Mouse (Mus musculus): ENCODE results near the gene Sdcbp2. TPM values are rescaled to one million over a fixed set of nuclear protein-coding genes. Genes with fewer than 3 reads are reported as not detected.

The Sdcbp2 gene
- 2.2 and 2.6 TPM in 2 replicates for polyA plus RNA-seq (2015; fragmentation: Nextera tagmentation; extraction: Ambion mirVana)

DNA sequence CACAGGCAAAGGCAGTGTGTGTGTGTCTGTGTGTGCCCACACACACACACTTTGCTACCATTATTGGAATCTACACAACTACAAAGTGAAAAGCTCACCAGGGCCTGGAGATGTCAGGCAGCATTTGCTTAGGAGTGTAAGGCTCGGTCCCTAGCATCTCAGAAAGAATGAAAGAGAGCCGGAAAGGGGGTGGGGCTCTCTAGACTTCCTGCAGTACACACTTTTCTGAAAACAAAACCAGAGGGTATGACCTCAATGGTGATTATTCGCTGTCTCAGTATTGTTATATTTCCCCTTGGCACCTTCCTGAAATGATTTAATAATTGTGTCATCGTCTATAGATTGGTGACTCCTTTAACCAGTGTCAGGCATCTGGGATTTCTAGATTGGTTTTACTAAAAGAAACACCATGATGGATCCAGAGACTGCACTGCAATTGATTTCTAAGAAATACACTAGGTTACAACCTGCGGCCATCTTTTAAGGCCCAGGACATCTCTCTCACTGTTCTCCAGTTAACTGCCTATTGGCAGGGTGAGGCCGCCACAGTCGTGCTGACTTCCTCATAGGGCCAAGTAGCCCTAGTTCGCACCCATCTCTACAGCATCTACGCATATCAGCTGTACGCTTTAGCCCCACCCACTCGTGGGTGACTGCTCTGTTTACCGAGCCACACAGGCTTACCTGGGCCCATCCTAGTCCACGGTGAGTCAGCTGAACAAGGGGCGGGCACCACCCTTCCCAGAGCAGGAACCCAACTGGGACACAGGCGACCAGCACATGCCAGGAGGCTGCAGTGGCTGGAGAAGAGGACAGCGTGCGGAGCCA is at the start of gene Sdcbp2:
TSS of gene Sdcbp2 (plus strand) at position 750 of the 828 bp plus-strand sequence.
- no peaks in the 10 kb centered on the region for H3K9me3 ChIP-seq (replicated peaks; ENCODE audit: control insufficient read depth, low read length)
- no peak within 1 kb of the TSS for H3K27ac ChIP-seq (ENCODE audit: low read length)
- H3K4me2 ChIP-seq (ENCODE audit: low read depth, low read length) = no peak within 1 kb of the TSS
- no peak for ATAC-seq (replicated peaks; ENCODE audit: extremely low read depth, insufficient read depth, low FRiP score)
- H3K4me1 ChIP-seq (ENCODE audit: control insufficient read depth, insufficient read depth, low read length) = peaks cover 5% of the 10 kb centered on the region; the same call in 1 of the 2 replicates
- 64% methylated on average over 17 of the region's 17 CpGs for WGBS
- H3K4me3 ChIP-seq (ENCODE audit: low read length) = no peak within 1 kb of the TSS
- no peak within 1 kb of the TSS for H3K9ac ChIP-seq (ENCODE audit: low read length)
- no peaks in the 10 kb centered on the region for H3K27me3 ChIP-seq (ENCODE audit: control insufficient read depth, insufficient read depth, low read length)
- H3K36me3 ChIP-seq (ENCODE audit: control insufficient read depth, insufficient read depth) = no peaks in the 10 kb centered on the region

DNA sequence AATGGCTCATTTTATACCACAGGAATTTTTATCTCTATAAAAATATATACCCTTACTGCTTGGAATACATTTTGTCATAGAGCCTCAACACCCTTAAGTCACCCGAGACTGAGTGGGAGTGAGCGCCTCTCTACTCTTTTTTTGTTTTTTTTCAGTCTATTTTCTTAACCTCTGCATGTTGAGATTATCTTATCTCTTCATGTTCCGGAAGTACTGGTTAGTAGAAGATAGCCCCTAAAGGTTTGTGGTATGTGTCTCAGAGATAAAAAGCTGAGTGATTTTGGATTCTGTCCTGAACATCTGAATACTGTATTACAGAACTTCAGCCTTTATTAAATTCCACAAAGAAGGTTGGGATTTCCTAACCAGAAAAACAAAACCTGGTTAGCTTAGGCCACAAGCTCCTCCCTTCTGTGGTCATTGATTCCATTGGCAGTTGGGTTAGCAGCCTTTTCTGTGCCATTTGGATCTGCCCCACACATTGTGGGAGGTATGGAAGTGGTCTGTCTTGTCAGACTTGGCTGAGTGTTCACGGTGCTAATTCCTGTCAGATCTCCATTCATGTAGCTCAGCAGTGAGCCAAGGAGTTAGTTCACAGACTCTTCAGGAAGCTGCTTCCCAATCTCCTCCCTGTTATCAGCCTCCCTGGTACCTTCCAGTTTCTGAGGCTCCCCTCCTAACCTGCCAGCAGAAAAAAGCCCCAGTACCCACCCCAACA is 47.9 kb upstream of the Sdcbp2 start:
- Histone ChIP-seq H3K27ac (ENCODE audit: low read length) (no peak overlapping the region), H3K27me3 (ENCODE audit: control insufficient read depth, insufficient read depth, low read length) (no peaks in the 10 kb centered on the region), H3K4me1 (ENCODE audit: control insufficient read depth, insufficient read depth, low read length) (0 out of 2 replicates have a peak, but pooled peaks cover 4% of the 10 kb centered on the region), H3K9ac (ENCODE audit: low read length) (no peak overlapping the region), H3K36me3 (ENCODE audit: control insufficient read depth, insufficient read depth) (peaks cover 10% of the 10 kb centered on the region), H3K4me3 (ENCODE audit: low read length) (no peak overlapping the region), H3K4me2 (ENCODE audit: low read depth, low read length) (no peak overlapping the region), H3K9me3 (replicated peaks; ENCODE audit: control insufficient read depth, low read length) (no peaks in the 10 kb centered on the region)
- WGBS = 18% methylated on average over 4 of the region's 4 CpGs
- 0 out of 2 replicates have a peak, but pooled peaks have one; percentile 11 for ATAC-seq (replicated peaks; ENCODE audit: extremely low read depth, insufficient read depth, low FRiP score)

- Histone ChIP-seq H3K9me3 (replicated peaks; ENCODE audit: control insufficient read depth, low read length) (no peaks in the 10 kb centered on the region), H3K27ac (ENCODE audit: low read length) (no peak overlapping the region), H3K9ac (ENCODE audit: low read length) (no peak overlapping the region), H3K27me3 (ENCODE audit: control insufficient read depth, insufficient read depth, low read length) (no peaks in the 10 kb centered on the region), H3K4me3 (ENCODE audit: low read length) (no peak overlapping the region), H3K4me1 (ENCODE audit: control insufficient read depth, insufficient read depth, low read length) (peaks cover 8% of the 10 kb centered on the region), H3K4me2 (ENCODE audit: low read depth, low read length) (no peak overlapping the region), H3K36me3 (ENCODE audit: control insufficient read depth, insufficient read depth) (peaks cover 9% of the 10 kb centered on the region)
- WGBS = 70% methylated on average over 2 of the region's 2 CpGs
- ATAC-seq (replicated peaks; ENCODE audit: extremely low read depth, insufficient read depth, low FRiP score) = no peak
Observed at GRCm38 (mm10) chr2:151525520-151525919, 46.9 kb upstream of the Sdcbp2 start.

DNA sequence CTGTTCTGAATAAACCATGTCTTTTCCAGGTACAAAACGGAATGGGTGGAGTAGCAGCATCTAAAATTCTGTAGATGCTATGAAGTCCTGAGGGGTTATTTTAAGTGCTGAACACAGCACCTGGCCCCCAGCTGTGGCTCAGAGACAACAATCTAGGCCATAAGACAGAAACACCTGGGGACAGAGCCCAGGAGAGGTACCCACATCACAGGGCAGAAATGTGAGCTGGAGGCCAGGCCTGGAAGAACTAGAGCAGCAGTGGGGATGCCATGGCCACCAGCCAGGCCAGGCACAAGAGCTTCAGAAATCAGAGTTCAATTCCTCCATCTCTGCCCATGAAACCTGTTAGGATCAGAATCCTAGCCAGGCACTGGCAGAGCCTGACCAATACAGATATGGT is 44.4 kb upstream of the Sdcbp2 start:
- Histone ChIP-seq H3K4me1 (ENCODE audit: control insufficient read depth, insufficient read depth, low read length) (peaks cover 15% of the 10 kb centered on the region), H3K4me2 (ENCODE audit: low read depth, low read length) (no peak overlapping the region), H3K9me3 (replicated peaks; ENCODE audit: control insufficient read depth, low read length) (no peaks in the 10 kb centered on the region), H3K36me3 (ENCODE audit: control insufficient read depth, insufficient read depth) (no peaks in the 10 kb centered on the region), H3K27ac (ENCODE audit: low read length) (no peak overlapping the region), H3K4me3 (ENCODE audit: low read length) (no peak overlapping the region), H3K27me3 (ENCODE audit: control insufficient read depth, insufficient read depth, low read length) (no peaks in the 10 kb centered on the region), H3K9ac (ENCODE audit: low read length) (no peak overlapping the region)
- no peak for ATAC-seq (replicated peaks; ENCODE audit: extremely low read depth, insufficient read depth, low FRiP score)
- WGBS = 74% methylated on average over 1 of the region's 1 CpGs

GRCm38 (mm10) chr2:151529169-151529568 is 43.3 kb upstream of the Sdcbp2 start:
- no peak for ATAC-seq (replicated peaks; ENCODE audit: extremely low read depth, insufficient read depth, low FRiP score)
- H3K9ac ChIP-seq (ENCODE audit: low read length) = no peak overlapping the region
- no peak overlapping the region for H3K4me3 ChIP-seq (ENCODE audit: low read length)
- no peaks in the 10 kb centered on the region for H3K27me3 ChIP-seq (ENCODE audit: control insufficient read depth, insufficient read depth, low read length)
- H3K4me2 ChIP-seq (ENCODE audit: low read depth, low read length) = no peak overlapping the region
- H3K4me1 ChIP-seq (ENCODE audit: control insufficient read depth, insufficient read depth, low read length) = peaks cover 15% of the 10 kb centered on the region
- H3K27ac ChIP-seq (ENCODE audit: low read length) = no peak overlapping the region
- H3K9me3 ChIP-seq (replicated peaks; ENCODE audit: control insufficient read depth, low read length) = no peaks in the 10 kb centered on the region
- H3K36me3 ChIP-seq (ENCODE audit: control insufficient read depth, insufficient read depth) = no peaks in the 10 kb centered on the region

GRCm38 (mm10) chr2:151530378-151531230 is 41.8 kb upstream of the Sdcbp2 start:
- peak; percentile 23 for ATAC-seq (replicated peaks; ENCODE audit: extremely low read depth, insufficient read depth, low FRiP score)
- Histone ChIP-seq H3K4me2 (ENCODE audit: low read depth, low read length) (no peak overlapping the region), H3K27ac (ENCODE audit: low read length) (peak overlapping the region; percentile 42), H3K9me3 (replicated peaks; ENCODE audit: control insufficient read depth, low read length) (no peaks in the 10 kb centered on the region), H3K4me3 (ENCODE audit: low read length) (no peak overlapping the region), H3K27me3 (ENCODE audit: control insufficient read depth, insufficient read depth, low read length) (no peaks in the 10 kb centered on the region), H3K36me3 (ENCODE audit: control insufficient read depth, insufficient read depth) (no peaks in the 10 kb centered on the region), H3K9ac (ENCODE audit: low read length) (no peak overlapping the region), H3K4me1 (ENCODE audit: control insufficient read depth, insufficient read depth, low read length) (peaks cover 11% of the 10 kb centered on the region)
- WGBS = 25% methylated on average over 8 of the region's 8 CpGs

- Histone ChIP-seq H3K9me3 (replicated peaks; ENCODE audit: control insufficient read depth, low read length) (no peaks in the 10 kb centered on the region), H3K4me3 (ENCODE audit: low read length) (no peak overlapping the region), H3K9ac (ENCODE audit: low read length) (no peak overlapping the region), H3K4me1 (ENCODE audit: control insufficient read depth, insufficient read depth, low read length) (peaks cover 11% of the 10 kb centered on the region), H3K27me3 (ENCODE audit: control insufficient read depth, insufficient read depth, low read length) (no peaks in the 10 kb centered on the region), H3K27ac (ENCODE audit: low read length) (no peak overlapping the region), H3K4me2 (ENCODE audit: low read depth, low read length) (no peak overlapping the region), H3K36me3 (ENCODE audit: control insufficient read depth, insufficient read depth) (no peaks in the 10 kb centered on the region)
- 78% methylated on average over 6 of the region's 6 CpGs for WGBS
- ATAC-seq (replicated peaks; ENCODE audit: extremely low read depth, insufficient read depth, low FRiP score) = no peak
Observed at GRCm38 (mm10) chr2:151533632-151534031, 38.8 kb upstream of the Sdcbp2 start.

- ATAC-seq (replicated peaks; ENCODE audit: extremely low read depth, insufficient read depth, low FRiP score) = peak; percentile 53
- Histone ChIP-seq H3K27ac (ENCODE audit: low read length) (peak overlapping the region; percentile 70; the same call in 1 of the 2 replicates), H3K4me2 (ENCODE audit: low read depth, low read length) (no peak overlapping the region), H3K9me3 (replicated peaks; ENCODE audit: control insufficient read depth, low read length) (no peaks in the 10 kb centered on the region), H3K27me3 (ENCODE audit: control insufficient read depth, insufficient read depth, low read length) (no peaks in the 10 kb centered on the region), H3K36me3 (ENCODE audit: control insufficient read depth, insufficient read depth) (no peaks in the 10 kb centered on the region), H3K4me1 (ENCODE audit: control insufficient read depth, insufficient read depth, low read length) (peaks cover under 1% of the 10 kb centered on the region), H3K4me3 (ENCODE audit: low read length) (no peak overlapping the region), H3K9ac (ENCODE audit: low read length) (no peak overlapping the region)
- WGBS = 43% methylated on average over 1 of the region's 1 CpGs
Observed at GRCm38 (mm10) chr2:151535961-151536617, 36.3 kb upstream of the Sdcbp2 start.

Measured in heart, embryonic 16.5 days (tissue).